Mouse (Mus musculus) stomach, postnatal 0 days (tissue): ENCODE data around the gene Got2. TPM values are rescaled to one million over a fixed set of nuclear protein-coding genes. Genes with fewer than 3 reads are reported as not detected.

Experiments
- ATAC-seq: fragments of 200-750 bp; cut with Nextera tagmentation; 2 replicates; pipeline ENCODE4 v1.8.0; 2017; ENCODE audit not compliant: low FRiP score, low TSS enrichment
- DNase-seq: peaks from one replicate; pipeline ENCODE4 v3.0.0-alpha.2; 2016; ENCODE audit warnings: low spot score
- H3K27ac ChIP-seq: fragments of 300-500 bp; sonication (generic); replicated peaks from 2 replicates; pipeline ENCODE4 v1.5.1; 2014; ENCODE audit warnings: mild to moderate bottlenecking, control low read depth
- H3K27me3 ChIP-seq: fragments of 300-500 bp; sonication (generic); 2 replicates; pipeline ENCODE4 v1.6.1; 2014; ENCODE audit warnings: low read length; ENCODE audit not compliant: control insufficient read depth, insufficient read depth
- H3K36me3 ChIP-seq: fragments of 300-500 bp; sonication (generic); 2 replicates; pipeline ENCODE4 v1.6.1; 2014; ENCODE audit warnings: low read length, mixed read lengths; ENCODE audit not compliant: control insufficient read depth, insufficient read depth
- H3K4me1 ChIP-seq: fragments of 300-500 bp; sonication (generic); replicated peaks from 2 replicates; pipeline ENCODE4 v1.6.1; 2014; ENCODE audit warnings: antibody characterized with exemption; ENCODE audit not compliant: control insufficient read depth, insufficient read depth
- H3K4me2 ChIP-seq: fragments of 300-500 bp; sonication (generic); replicated peaks from 2 replicates; pipeline ENCODE4 v1.6.1; 2014; ENCODE audit warnings: low read depth, mild to moderate bottlenecking, control low read depth, moderate library complexity
- H3K4me3 ChIP-seq: fragments of 300-500 bp; sonication (generic); 2 replicates; pipeline ENCODE4 v1.5.1; 2014; ENCODE audit warnings: low read depth, low read length, control low read depth
- H3K9ac ChIP-seq: fragments of 300-500 bp; sonication (generic); 2 replicates; pipeline ENCODE4 v1.6.1; 2014; ENCODE audit warnings: mild to moderate bottlenecking, low read length, control low read depth, mixed read lengths
- H3K9me3 ChIP-seq: fragments of 300-500 bp; sonication (generic); 2 replicates; pipeline ENCODE4 v1.6.1; 2016; ENCODE audit warnings: low read length; ENCODE audit not compliant: control insufficient read depth
- CTCF ChIP-seq: IDR thresholded peaks from 2 replicates; pipeline ENCODE4 v1.5.1; 2016; ENCODE audit warnings: antibody characterized with exemption, low read depth, mild to moderate bottlenecking, moderate library complexity
- EP300 ChIP-seq: optimal IDR thresholded peaks from 2 replicates; pipeline ENCODE3; 2016; ENCODE audit warnings: antibody characterized with exemption
- WGBS: fragments of 180-500 bp; shearing (Covaris S2); extraction: QIAGEN DNeasy Blood & Tissue Kit; methylation state at CpG from one replicate; pipeline ENCODE4 v1.1.7; 2014; 5-methylcytosine and 5-hydroxymethylcytosine counted together
- polyA plus RNA-seq: library from polyadenylated mRNA; unstranded; fragments of >200 nt; fragmentation: Nextera tagmentation; extraction: Ambion mirVana; gene quantifications from 2 replicates; pipeline ENCODE4 v1.2.1, GENCODE M21; 2015

Got2 gene
- polyA plus RNA-seq: 95.8 and 101 TPM in 2 replicates

- H3K4me3 ChIP-seq: peak within 1 kb of the TSS; percentile 80
Observed at GRCm38 (mm10) chr8:95888285-95889136, at the start of gene Got2. TSS of gene Got2 (minus strand) at chr8:95888547.

GRCm38 (mm10) chr8:95932841-95933240 is 44.5 kb upstream of the Got2 start:
- Histone ChIP-seq H3K27me3 (no peaks in the 10 kb centered on the region), H3K4me3 (no peak overlapping the region), H3K27ac (no peak overlapping the region), H3K36me3 (no peaks in the 10 kb centered on the region), H3K9me3 (no peaks in the 10 kb centered on the region), H3K9ac (no peak overlapping the region), H3K4me1 (no peaks in the 10 kb centered on the region), H3K4me2 (no peak overlapping the region)
- DNase-seq (no peak), ATAC-seq (no peak)
- TF ChIP-seq EP300: no peak
- TF ChIP-seq CTCF: no peak
- WGBS: 90% methylated on average over 5 of the region's 5 CpGs

More at GRCm38 (mm10) chr8:95888285-95889136, at the start of gene Got2:
- TF ChIP-seq CTCF (peak; percentile 91), EP300 (no peak)
- ATAC-seq (peak; percentile 93), DNase-seq (peak; percentile 94)
- WGBS: 8% methylated on average over 30 of the region's 31 CpGs
- no peaks in the 10 kb centered on the region for H3K36me3 ChIP-seq
- peak within 1 kb of the TSS; percentile 96 for H3K4me2 ChIP-seq
- H3K27me3 ChIP-seq: no peaks in the 10 kb centered on the region
- H3K4me1 ChIP-seq: no peaks in the 10 kb centered on the region
- H3K9ac ChIP-seq: peak within 1 kb of the TSS; percentile 74
- no peaks in the 10 kb centered on the region for H3K9me3 ChIP-seq
- peak within 1 kb of the TSS; percentile 67 for H3K27ac ChIP-seq

DNA sequence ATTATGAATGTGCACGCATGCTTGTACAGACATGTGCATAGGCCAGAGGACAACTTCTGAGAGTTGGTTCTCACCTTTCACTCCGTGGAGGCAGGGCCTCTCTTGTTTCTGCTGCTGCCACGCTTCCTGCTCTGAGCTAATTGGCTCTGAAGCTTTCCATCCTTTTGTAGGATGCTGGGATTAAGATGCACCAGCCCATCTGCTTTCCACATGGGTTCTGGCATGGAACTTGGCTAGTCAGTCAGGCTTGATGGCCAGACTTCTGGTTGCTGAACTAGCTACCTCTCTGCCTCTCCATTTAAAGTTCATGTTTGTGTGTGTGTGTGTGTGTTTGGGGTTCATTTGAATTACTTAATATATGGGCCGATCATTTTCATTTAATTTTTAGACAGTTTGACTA is 41.5 kb upstream of the Got2 start:
- ATAC-seq: no peak
- Histone ChIP-seq H3K36me3 (no peaks in the 10 kb centered on the region), H3K9ac (no peak overlapping the region), H3K9me3 (no peaks in the 10 kb centered on the region), H3K27ac (no peak overlapping the region), H3K4me3 (no peak overlapping the region), H3K4me1 (no peaks in the 10 kb centered on the region), H3K27me3 (no peaks in the 10 kb centered on the region), H3K4me2 (no peak overlapping the region)
- no peak for DNase-seq
- WGBS: 55% methylated on average over 4 of the region's 4 CpGs
- TF ChIP-seq EP300: no peak
- TF ChIP-seq CTCF: no peak

GRCm38 (mm10) chr8:95916106-95916505 is 27.8 kb upstream of the Got2 start:
- H3K27ac ChIP-seq: no peak overlapping the region
- peak; percentile 68 for ATAC-seq
- H3K9ac ChIP-seq: peak overlapping the region; percentile 38; the same call in 1 of the 2 replicates
- H3K4me2 ChIP-seq: peak overlapping the region; percentile 29
- no peaks in the 10 kb centered on the region for H3K9me3 ChIP-seq
- TF ChIP-seq EP300: no peak
- no peak for TF ChIP-seq CTCF
- no peaks in the 10 kb centered on the region for H3K36me3 ChIP-seq
- H3K27me3 ChIP-seq: no peaks in the 10 kb centered on the region
- 5% methylated on average over 9 of the region's 9 CpGs for WGBS
- DNase-seq: peak; percentile 65
- no peak overlapping the region for H3K4me3 ChIP-seq
- no peaks in the 10 kb centered on the region for H3K4me1 ChIP-seq

- Histone ChIP-seq H3K27me3 (no peaks in the 10 kb centered on the region), H3K9ac (no peak overlapping the region)
- 7% methylated on average over 7 of the region's 7 CpGs for WGBS
Observed at GRCm38 (mm10) chr8:95914905-95915643, 26.7 kb upstream of the Got2 start.

More at GRCm38 (mm10) chr8:95914905-95915643, 26.7 kb upstream of the Got2 start:
- H3K4me2 ChIP-seq: no peak overlapping the region
- no peak overlapping the region for H3K4me3 ChIP-seq
- H3K9me3 ChIP-seq: no peaks in the 10 kb centered on the region
- H3K4me1 ChIP-seq: no peaks in the 10 kb centered on the region
- peak; percentile 81 for ATAC-seq
- H3K27ac ChIP-seq: no peak overlapping the region
- DNase-seq: peak; percentile 80
- H3K36me3 ChIP-seq: no peaks in the 10 kb centered on the region
- no peak for TF ChIP-seq EP300
- peak; percentile 94 for TF ChIP-seq CTCF
